Mouse (Mus musculus): ENCODE results near the gene Fbxw11. TPM values are rescaled to one million over a fixed set of nuclear protein-coding genes. Genes with fewer than 3 reads are reported as not detected.

Fbxw11 gene
- 51.0 and 62.6 TPM in 2 replicates for polyA plus RNA-seq (2012; rRNA removed; ENCODE audit: low replicate concordance)

DNA sequence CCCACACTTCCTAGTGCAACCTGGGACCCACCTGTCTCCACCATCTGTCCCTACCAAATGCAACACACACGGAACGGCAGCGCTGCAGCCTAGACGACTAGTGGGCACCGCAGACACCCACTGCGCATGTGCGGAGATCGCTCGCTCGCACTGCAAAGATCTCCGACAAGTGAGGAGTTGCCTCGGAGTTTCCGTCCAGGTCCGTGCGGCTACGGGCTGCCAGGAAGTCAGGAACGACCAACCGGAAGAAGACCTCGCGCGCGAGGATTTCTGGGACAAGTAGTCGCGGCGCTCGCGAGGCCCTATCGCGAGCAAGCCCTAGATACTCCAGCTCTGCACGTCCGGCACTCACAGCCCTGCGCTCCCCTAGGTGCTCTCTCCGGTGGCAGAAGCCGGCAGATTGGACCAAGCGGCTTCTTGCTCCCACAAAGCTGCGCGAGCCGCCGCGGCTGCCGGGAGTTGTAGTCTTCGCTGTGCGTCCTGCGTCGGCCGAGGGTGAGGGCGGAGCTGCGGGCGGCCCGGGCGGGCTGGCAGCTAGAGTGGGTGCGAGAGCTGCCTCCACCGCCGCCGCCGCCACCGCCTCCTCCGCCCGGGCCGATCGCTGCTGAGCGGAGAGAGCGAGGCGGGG is at the start of gene Fbxw11:
TSS of gene Fbxw11 (plus strand) at position 476 of the 628 bp plus-strand sequence.

Other genes with a start within 250 kb of the Fbxw11 start
- 11.8 and 25.6 TPM in 2 replicates for gene Ubtd2, start 187.4 kb upstream of the Fbxw11 start, polyA plus RNA-seq (2012; rRNA removed; ENCODE audit: low replicate concordance)
- gene Efcab9, start 110.6 kb upstream of the Fbxw11 start, polyA plus RNA-seq (2012; rRNA removed; ENCODE audit: low replicate concordance) = 0.18 and 0.49 TPM in 2 replicates
- gene Stk10, start 109.4 kb upstream of the Fbxw11 start, polyA plus RNA-seq (2012; rRNA removed; ENCODE audit: low replicate concordance) = 16.9 and 19.5 TPM in 2 replicates
- not detected in 2 replicates for gene Smim23, start 181.9 kb downstream of the Fbxw11 start, polyA plus RNA-seq (2012; rRNA removed; ENCODE audit: low replicate concordance)

Data from subcutaneous adipose tissue, adult 2 months (tissue).